Mouse (Mus musculus): Measurements from ENCODE around the gene Coro7. TPM values are rescaled to one million over a fixed set of nuclear protein-coding genes. Genes with fewer than 3 reads are reported as not detected.

Coro7 gene
- 37.2 and 38.6 TPM in 2 replicates for polyA plus RNA-seq (2012; rRNA removed)

DNA sequence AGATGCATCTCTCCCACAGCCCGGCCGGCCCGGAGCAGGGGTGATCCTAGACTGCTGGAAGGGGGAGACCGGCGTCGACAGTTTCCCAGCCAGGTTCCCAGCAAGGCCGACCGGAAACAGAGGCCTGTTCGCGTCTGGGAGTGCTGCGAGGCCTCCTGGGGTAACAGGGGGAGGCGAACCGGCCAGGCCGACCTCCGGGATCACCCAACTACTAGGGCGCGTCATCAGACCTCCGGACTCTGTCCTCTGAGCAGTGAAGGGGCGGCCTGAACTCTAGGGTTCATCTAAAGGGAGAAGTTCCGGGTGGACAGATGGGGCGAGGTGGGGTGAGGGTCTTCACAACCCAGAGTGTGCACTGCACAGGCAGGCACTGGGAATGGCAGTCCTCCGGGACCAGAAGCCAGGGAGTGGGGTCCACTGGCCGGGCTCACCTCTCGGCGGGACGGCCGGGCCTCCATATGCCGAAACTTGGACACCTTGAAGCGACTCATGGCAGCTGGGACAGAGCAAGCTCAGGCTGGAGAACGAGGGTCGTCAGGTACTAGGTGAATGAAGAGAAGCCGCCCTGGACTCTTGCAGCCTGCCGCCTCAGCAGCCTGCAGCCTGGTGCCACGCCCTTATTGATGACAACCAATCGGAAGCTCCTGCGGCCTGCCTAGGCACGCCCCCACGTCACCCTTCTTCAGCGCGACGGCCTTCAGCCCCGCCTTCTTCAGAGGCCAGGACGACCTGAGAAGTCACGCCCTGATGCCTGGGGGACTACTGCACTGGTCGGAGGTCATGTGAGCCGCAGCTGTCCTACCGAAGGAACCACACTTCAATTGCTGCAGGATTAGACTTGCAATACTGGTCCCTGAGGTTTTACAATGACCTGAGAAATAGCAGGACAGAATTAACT lies at the start of gene Coro7:
Gene Coro7 (minus strand): TSS at position 657 of the 898 bp plus-strand sequence.

DNA sequence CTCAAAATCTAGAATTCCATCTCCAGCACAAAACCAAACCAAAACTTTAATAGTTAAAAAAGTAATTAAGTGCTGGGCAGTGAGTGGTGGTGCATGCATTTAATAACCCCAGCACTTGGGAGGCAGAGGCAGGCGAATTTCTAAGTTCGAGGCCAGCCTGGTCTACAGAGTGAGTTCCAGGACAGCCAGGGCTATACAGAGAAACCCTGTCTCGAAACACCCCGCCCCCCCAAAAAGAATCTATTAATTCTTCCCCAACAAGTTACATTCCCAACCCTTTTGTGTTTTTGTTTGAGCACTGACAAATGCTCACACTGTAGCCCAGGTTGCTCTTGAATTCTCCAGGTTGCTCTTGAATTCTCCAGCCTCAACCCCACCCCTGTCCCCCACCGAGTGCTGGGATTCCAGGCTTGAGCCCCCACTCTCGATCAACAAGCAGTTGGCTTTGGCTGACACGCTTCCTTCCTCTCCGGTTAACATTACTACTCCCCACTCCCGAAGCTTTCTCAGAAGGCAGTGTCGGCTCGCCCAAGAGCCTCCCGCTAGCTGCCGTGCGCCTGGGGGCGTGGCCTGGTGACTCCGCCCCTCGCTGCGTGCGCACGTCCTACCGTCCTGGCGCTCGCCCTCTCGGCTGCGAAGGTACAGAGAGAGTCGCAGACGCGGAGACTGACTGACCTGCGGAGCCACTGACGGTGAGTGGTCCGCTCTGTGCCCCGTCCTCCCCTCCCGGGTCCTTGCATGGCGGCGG lies 46.4 kb upstream of the Coro7 start, which contains the start of gene Hmox2:
Gene Hmox2 (plus strand): TSS at position 582 of the 748 bp plus-strand sequence.

DNA sequence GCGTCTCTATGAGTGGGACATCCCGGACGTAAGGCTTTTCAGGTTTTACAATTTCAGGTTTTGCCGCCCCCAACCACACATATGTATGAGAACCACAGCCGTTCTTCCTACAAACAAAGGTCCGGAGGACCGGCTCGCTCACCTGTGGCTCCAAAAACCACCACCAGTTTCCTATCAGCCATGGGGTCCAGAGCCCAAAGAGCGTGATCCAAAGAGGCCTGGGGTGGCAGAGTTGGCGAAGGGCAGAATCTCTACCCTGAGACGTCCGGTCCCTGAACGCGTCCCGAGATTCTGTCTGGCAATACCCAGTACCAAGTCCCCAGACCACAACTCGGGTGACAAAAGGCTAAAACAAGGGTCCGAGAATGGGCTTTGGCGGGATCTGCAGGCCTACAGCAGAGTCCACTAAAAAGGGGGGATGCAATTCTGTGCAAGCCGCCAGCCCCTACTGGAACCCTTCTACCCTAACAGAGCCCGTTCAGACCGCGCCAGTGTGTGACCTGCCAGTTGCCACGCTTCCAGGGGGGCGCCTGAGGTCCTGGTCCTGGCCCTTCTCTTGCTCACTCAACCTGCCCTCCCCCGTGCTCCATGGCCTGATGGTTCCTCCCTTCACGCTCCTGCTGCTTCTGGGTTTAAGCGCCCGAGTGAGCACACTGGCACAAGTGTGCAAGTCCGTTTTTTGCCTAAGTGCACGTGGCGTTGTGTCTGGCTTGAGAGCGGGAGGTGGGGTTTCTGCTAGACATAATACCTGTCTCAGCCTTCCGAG lies 39.4 kb upstream of the Coro7 start, which contains the start of gene Nmral1:
Gene Nmral1 (minus strand): TSS at position 604 of the 766 bp plus-strand sequence.

DNA sequence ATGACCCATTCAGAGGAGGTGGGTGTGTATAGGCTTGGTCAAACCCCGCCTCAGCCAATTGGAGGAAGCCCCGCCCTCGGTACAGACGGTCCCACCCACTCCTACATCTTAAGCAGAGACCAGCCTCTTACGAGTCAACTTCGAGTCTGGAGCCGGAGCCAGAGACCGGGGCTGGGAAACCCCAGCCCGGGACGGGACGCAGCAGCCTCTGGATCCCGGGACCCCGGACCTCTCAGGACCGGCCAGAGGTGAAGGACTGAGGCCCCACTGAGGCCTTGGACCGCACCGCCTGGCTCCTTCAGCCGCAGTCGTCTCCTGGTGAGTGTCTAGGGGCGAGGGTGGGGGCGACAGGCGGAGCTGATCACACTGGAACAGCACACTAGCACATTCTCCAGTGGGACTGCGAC lies 39.7 kb downstream of the Coro7 start, which contains the start of the genes Vasn and Dnaja3:
Gene Vasn (plus strand): TSS at position 111 of the 407 bp plus-strand sequence.
Gene Dnaja3 (plus strand): TSS at position 159 of the 407 bp plus-strand sequence.

DNA sequence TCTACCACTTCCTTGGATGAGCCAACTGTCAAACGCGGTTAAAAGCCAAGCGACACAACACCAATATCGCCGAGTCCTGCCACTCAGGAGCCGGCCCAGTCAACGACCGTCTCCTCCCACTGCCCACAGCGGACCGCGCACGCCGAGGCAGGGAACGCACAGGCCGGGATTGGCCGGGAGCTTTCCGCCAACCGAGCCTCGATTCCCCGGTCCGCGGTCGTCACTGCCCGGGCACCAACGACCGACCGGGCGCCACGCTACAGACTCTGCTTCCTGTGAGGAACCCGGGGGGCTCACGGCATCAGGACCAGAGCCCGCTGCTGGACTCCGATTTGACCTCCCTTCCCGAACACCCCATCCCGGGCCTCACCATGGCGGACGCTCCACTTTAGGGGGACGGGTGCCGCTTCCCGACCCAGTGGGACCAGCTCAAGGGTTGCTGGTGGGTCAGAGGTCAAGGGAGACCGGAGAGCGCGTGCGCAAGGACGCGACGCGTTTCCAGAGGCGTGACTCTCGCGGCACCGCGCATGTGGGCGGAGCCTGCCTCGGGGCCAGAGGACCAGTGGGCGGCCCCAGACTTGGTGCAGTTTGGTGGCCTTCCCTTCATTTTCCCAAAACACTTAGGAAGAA lies 55.0 kb downstream of the Coro7 start, which contains the start of gene Pam16:
Gene Pam16 (minus strand): TSS at position 508 of the 630 bp plus-strand sequence.

DNA sequence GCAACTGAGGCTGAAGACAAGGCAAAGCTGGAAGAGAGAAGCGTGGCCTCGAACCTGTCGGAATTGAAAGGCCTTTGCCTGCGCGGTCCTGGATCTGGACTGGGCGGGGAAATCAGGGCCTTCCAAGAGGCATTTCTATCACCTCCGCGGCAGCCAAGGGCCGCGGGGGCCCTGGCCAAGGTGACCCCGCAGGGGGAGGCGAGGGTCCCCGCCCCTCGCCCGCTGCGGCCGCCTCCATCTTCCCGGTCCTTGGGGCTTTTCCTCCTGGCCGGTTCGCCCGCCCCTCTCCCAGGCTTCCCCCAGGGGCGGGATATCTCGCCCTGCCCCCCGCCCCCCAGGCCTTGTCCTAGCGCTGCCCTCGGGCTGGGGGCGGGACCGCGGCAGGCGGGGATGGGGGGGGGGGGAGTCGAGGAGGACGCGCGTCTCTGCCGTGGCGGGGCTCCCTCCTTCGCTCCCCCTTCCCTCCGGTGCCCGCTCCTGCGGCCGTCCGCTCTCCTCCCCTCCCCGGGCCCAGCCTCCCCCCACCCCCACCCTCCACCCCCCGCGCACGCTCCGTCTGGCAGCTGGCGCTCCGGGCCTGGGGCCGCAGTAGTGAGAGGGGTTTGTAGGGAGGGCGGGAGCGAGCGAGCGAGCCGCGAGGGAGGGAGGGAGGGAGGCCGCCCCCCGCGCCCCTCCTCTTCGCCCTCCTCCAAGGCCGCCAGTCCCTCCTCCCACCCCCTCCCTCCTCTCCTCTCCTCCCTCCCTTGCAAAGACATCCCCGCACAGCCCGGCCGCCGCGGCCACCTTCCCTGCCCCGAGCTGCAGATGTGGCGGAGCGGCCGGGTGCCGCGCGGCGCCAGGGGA lies 85.4 kb downstream of the Coro7 start, which contains the start of gene Glis2:
Gene Glis2 (plus strand): TSS at position 743 of the 843 bp plus-strand sequence.

Other genes starting within 250 kb of the Coro7 start
- 15.9 and 29.7 TPM in 2 replicates for gene Srl, start 138.0 kb downstream of the Coro7 start, polyA plus RNA-seq (2012; rRNA removed)
- gene Tfap4, start 119.9 kb downstream of the Coro7 start, polyA plus RNA-seq (2012; rRNA removed) = 24.8 and 32.6 TPM in 2 replicates
- gene Glis2, start 85.1 kb downstream of the Coro7 start, polyA plus RNA-seq (2012; rRNA removed) = 52.7 and 72.6 TPM in 2 replicates
- gene Pam16, start 54.8 kb downstream of the Coro7 start, polyA plus RNA-seq (2012; rRNA removed) = 67.5 and 85.9 TPM in 2 replicates
- gene Vasn, start 39.8 kb downstream of the Coro7 start, polyA plus RNA-seq (2012; rRNA removed) = 8.1 and 19.3 TPM in 2 replicates
- 23.7 and 26.4 TPM in 2 replicates for gene Dnaja3, start 39.8 kb downstream of the Coro7 start, polyA plus RNA-seq (2012; rRNA removed)
- 156 and 168 TPM in 2 replicates for gene Nmral1, start 39.6 kb upstream of the Coro7 start, polyA plus RNA-seq (2012; rRNA removed)
- 61.3 and 70.2 TPM in 2 replicates for gene Hmox2, start 46.6 kb upstream of the Coro7 start, polyA plus RNA-seq (2012; rRNA removed)
- gene Cdip1, start 110.5 kb upstream of the Coro7 start, polyA plus RNA-seq (2012; rRNA removed) = 47.7 and 68.6 TPM in 2 replicates
- not detected in 2 replicates for gene 4930562C15Rik, start 155.6 kb upstream of the Coro7 start, polyA plus RNA-seq (2012; rRNA removed)
- gene Ubald1, start 200.5 kb upstream of the Coro7 start, polyA plus RNA-seq (2012; rRNA removed) = 11.0 and 22.2 TPM in 2 replicates
- 47.8 and 76.7 TPM in 2 replicates for gene Mgrn1, start 206.5 kb upstream of the Coro7 start, polyA plus RNA-seq (2012; rRNA removed)

Data from central nervous system, embryonic 11.5 days (tissue).